Mouse (Mus musculus): ENCODE results near the gene Trappc1. TPM values are rescaled to one million over a fixed set of nuclear protein-coding genes. Genes with fewer than 3 reads are reported as not detected.

Gene Trappc1
- polyA plus RNA-seq, 1 experiment = 96.0 TPM

DNA sequence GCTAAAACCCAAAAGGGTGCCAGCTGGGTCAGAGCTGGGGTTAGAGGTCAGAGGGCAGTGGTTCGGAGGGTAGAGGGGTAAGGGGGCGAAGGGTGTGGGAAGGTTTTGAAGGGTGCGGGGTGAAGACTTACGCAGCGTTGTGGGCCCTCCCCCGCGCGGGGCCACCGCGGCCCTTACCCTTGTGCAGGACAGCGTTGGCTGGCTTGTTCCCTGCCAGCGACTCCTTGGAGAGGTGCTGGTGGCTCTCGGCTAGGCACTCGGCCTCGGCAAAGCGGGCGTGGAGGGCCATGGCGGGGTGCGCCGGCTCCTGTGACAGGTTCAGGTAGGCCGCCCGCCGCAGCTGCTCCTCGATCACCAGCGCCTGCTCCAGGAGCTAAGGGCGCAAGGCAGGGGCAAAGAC is 22.7 kb downstream of the Trappc1 start:
- no peaks in the 10 kb centered on the region for H3K4me1 ChIP-seq (ENCODE audit: control insufficient read depth, insufficient read depth, low read length)
- peak overlapping the region; percentile 41 for H3K9ac ChIP-seq (ENCODE audit: low read depth, poor library complexity, severe bottlenecking)
- peak overlapping the region; percentile 43 for H3K4me3 ChIP-seq (ENCODE audit: low read depth, low read length)
- H3K36me3 ChIP-seq (ENCODE audit: control insufficient read depth, insufficient read depth, low read length, poor library complexity, severe bottlenecking) = no peaks in the 10 kb centered on the region
- H3K9me3 ChIP-seq (replicated peaks; ENCODE audit: control insufficient read depth, insufficient read depth, low read length, poor library complexity, severe bottlenecking) = no peaks in the 10 kb centered on the region
- no peak for TF ChIP-seq POLR2A (IDR thresholded peaks at IDR 0.05; ENCODE audit: insufficient read depth, low read length)
- TF ChIP-seq EP300 (IDR thresholded peaks at IDR 0.05; ENCODE audit: insufficient read depth, low read depth, low read length) = no peak
- no peak for TF ChIP-seq CTCF (IDR thresholded peaks at IDR 0.05; ENCODE audit: low read depth, low read length)
- H3K27ac ChIP-seq (ENCODE audit: insufficient read depth, low read length) = no peak overlapping the region
- no peaks in the 10 kb centered on the region for H3K27me3 ChIP-seq (ENCODE audit: control insufficient read depth, insufficient read depth, low read length, poor library complexity, severe bottlenecking)

DNA sequence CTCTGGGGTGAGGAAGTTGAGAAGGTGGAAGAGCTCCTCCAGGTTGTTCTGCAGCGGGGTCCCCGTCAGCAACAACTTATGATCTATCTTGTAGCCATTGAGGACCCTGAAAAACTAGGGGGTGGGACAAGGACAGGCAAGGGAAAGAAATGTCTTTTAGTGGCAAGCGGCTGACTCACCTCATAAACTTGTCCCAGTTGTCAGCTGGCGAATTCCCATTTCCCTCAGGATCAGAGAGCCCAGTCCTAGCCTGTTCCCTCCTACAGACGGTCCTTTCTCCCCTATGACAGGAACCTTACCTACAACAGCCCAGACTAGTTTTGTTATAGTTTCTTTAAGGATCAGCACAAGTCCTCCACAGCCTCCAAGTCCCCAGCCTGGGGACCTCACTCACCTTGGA is 32.8 kb downstream of the Trappc1 start:
- no peak overlapping the region for H3K27ac ChIP-seq (ENCODE audit: insufficient read depth, low read length)
- H3K27me3 ChIP-seq (ENCODE audit: control insufficient read depth, insufficient read depth, low read length, poor library complexity, severe bottlenecking) = no peaks in the 10 kb centered on the region
- no peak overlapping the region for H3K4me3 ChIP-seq (ENCODE audit: low read depth, low read length)
- no peaks in the 10 kb centered on the region for H3K36me3 ChIP-seq (ENCODE audit: control insufficient read depth, insufficient read depth, low read length, poor library complexity, severe bottlenecking)
- H3K9ac ChIP-seq (ENCODE audit: low read depth, poor library complexity, severe bottlenecking) = no peak overlapping the region
- H3K9me3 ChIP-seq (replicated peaks; ENCODE audit: control insufficient read depth, insufficient read depth, low read length, poor library complexity, severe bottlenecking) = no peaks in the 10 kb centered on the region
- H3K4me1 ChIP-seq (ENCODE audit: control insufficient read depth, insufficient read depth, low read length) = no peaks in the 10 kb centered on the region
- TF ChIP-seq POLR2A (IDR thresholded peaks at IDR 0.05; ENCODE audit: insufficient read depth, low read length) (no peak), EP300 (IDR thresholded peaks at IDR 0.05; ENCODE audit: insufficient read depth, low read depth, low read length) (no peak), CTCF (IDR thresholded peaks at IDR 0.05; ENCODE audit: low read depth, low read length) (no peak)

DNA sequence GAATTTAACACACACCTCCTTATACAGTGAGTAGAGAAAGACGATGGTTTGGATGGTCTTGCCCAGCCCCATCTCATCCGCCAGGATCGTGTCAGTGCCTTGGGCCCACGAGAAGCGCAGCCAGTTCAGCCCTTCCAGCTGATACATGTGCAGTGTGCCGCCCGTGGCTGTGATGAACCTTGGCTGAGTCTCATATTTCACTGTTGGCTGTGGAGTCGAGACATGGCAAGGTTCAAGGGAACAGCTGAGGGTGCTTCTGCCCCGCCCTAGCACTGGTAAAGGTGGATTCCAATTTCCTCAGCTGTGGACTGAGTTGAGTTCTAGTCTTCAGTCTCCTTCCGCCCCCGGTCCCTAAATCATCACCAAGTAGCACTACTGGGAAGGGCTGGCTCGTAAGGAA is 33.9 kb downstream of the Trappc1 start:
- no peaks in the 10 kb centered on the region for H3K36me3 ChIP-seq (ENCODE audit: control insufficient read depth, insufficient read depth, low read length, poor library complexity, severe bottlenecking)
- no peaks in the 10 kb centered on the region for H3K27me3 ChIP-seq (ENCODE audit: control insufficient read depth, insufficient read depth, low read length, poor library complexity, severe bottlenecking)

DNA sequence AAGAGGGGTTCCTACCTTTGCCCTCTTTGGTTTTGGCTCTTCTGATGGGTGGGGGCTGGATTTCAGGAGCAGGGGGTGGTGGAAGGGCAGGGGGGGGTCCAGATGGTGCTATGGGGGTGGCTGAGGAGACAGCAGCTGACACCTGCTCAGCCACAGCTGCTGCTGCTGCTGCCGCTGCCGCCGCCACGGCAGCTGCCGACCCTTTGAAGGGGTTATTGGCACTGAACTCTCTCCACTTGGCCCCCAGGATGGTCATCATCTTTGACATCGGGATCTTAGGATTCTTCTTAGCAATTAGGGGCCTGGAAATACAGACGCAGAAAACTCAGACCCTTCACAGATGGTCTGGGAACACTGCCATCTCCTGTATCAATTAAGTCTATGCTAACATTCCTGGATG is 38.2 kb downstream of the Trappc1 start:
- H3K9me3 ChIP-seq (replicated peaks; ENCODE audit: control insufficient read depth, insufficient read depth, low read length, poor library complexity, severe bottlenecking) = no peaks in the 10 kb centered on the region
- no peak overlapping the region for H3K27ac ChIP-seq (ENCODE audit: insufficient read depth, low read length)
- H3K4me3 ChIP-seq (ENCODE audit: low read depth, low read length) = no peak overlapping the region
- TF ChIP-seq EP300 (IDR thresholded peaks at IDR 0.05; ENCODE audit: insufficient read depth, low read depth, low read length) = no peak
- TF ChIP-seq CTCF (IDR thresholded peaks at IDR 0.05; ENCODE audit: low read depth, low read length) = no peak
- no peak for TF ChIP-seq POLR2A (IDR thresholded peaks at IDR 0.05; ENCODE audit: insufficient read depth, low read length)
- peaks cover 4% of the 10 kb centered on the region for H3K4me1 ChIP-seq (ENCODE audit: control insufficient read depth, insufficient read depth, low read length)
- no peaks in the 10 kb centered on the region for H3K27me3 ChIP-seq (ENCODE audit: control insufficient read depth, insufficient read depth, low read length, poor library complexity, severe bottlenecking)
- no peaks in the 10 kb centered on the region for H3K36me3 ChIP-seq (ENCODE audit: control insufficient read depth, insufficient read depth, low read length, poor library complexity, severe bottlenecking)
- H3K9ac ChIP-seq (ENCODE audit: low read depth, poor library complexity, severe bottlenecking) = no peak overlapping the region

More for the DNA sequence above, 33.9 kb downstream of the Trappc1 start:
- Histone ChIP-seq H3K4me1 (ENCODE audit: control insufficient read depth, insufficient read depth, low read length) (no peaks in the 10 kb centered on the region), H3K9me3 (replicated peaks; ENCODE audit: control insufficient read depth, insufficient read depth, low read length, poor library complexity, severe bottlenecking) (no peaks in the 10 kb centered on the region), H3K4me3 (ENCODE audit: low read depth, low read length) (no peak overlapping the region), H3K9ac (ENCODE audit: low read depth, poor library complexity, severe bottlenecking) (no peak overlapping the region), H3K27ac (ENCODE audit: insufficient read depth, low read length) (no peak overlapping the region)
- TF ChIP-seq CTCF (IDR thresholded peaks at IDR 0.05; ENCODE audit: low read depth, low read length) (no peak), POLR2A (IDR thresholded peaks at IDR 0.05; ENCODE audit: insufficient read depth, low read length) (no peak), EP300 (IDR thresholded peaks at IDR 0.05; ENCODE audit: insufficient read depth, low read depth, low read length) (no peak)

DNA sequence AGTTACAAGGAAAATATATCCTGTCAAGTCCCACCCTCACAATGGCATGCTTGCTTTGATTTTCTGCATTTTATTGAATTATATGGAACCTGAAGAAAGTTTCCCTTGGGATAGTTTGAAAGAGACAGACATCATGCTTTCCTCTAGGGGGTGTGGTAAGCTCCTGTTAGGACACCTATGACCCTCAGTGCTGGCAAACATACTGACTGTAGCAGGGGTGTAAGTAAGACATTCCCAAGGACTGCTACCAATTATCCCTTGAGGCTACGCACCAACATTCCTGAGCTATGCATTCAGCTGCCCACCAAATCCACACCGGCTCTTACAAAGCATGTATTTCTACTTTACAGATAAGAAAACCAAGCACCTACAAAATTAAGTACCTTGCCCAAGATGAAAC is 38.7 kb downstream of the Trappc1 start:
- no peak overlapping the region for H3K9ac ChIP-seq (ENCODE audit: low read depth, poor library complexity, severe bottlenecking)
- H3K27me3 ChIP-seq (ENCODE audit: control insufficient read depth, insufficient read depth, low read length, poor library complexity, severe bottlenecking) = peaks cover 2% of the 10 kb centered on the region; the same call in 1 of the 2 replicates
- H3K36me3 ChIP-seq (ENCODE audit: control insufficient read depth, insufficient read depth, low read length, poor library complexity, severe bottlenecking) = no peaks in the 10 kb centered on the region
- H3K9me3 ChIP-seq (replicated peaks; ENCODE audit: control insufficient read depth, insufficient read depth, low read length, poor library complexity, severe bottlenecking) = no peaks in the 10 kb centered on the region
- TF ChIP-seq POLR2A (IDR thresholded peaks at IDR 0.05; ENCODE audit: insufficient read depth, low read length) (no peak), CTCF (IDR thresholded peaks at IDR 0.05; ENCODE audit: low read depth, low read length) (no peak)
- H3K4me1 ChIP-seq (ENCODE audit: control insufficient read depth, insufficient read depth, low read length) = peaks cover 4% of the 10 kb centered on the region
- no peak overlapping the region for H3K4me3 ChIP-seq (ENCODE audit: low read depth, low read length)
- H3K27ac ChIP-seq (ENCODE audit: insufficient read depth, low read length) = no peak overlapping the region

DNA sequence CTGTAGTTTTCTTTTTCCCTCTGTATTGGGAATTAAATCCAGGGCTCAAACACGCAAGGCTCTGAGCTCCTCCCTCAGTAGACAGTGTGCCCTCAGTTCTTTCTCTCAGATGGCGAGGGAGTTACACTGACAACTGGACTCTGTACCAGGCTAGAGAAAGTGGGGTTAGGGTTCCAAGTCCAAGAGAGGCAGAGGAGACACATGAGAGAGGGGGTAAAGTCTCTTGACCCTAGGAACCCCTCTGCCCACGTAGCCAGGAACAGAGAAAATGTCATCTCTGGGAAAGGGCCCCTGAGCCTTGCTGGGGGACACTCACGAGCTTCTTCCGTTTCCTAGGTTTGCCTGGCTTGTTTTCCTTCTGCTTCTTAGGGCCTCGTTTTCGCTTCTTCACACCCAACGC is 40.6 kb downstream of the Trappc1 start:
- Histone ChIP-seq H3K27me3 (ENCODE audit: control insufficient read depth, insufficient read depth, low read length, poor library complexity, severe bottlenecking) (peaks cover 14% of the 10 kb centered on the region), H3K36me3 (ENCODE audit: control insufficient read depth, insufficient read depth, low read length, poor library complexity, severe bottlenecking) (no peaks in the 10 kb centered on the region), H3K9ac (ENCODE audit: low read depth, poor library complexity, severe bottlenecking) (no peak overlapping the region), H3K27ac (ENCODE audit: insufficient read depth, low read length) (no peak overlapping the region), H3K4me3 (ENCODE audit: low read depth, low read length) (no peak overlapping the region), H3K9me3 (replicated peaks; ENCODE audit: control insufficient read depth, insufficient read depth, low read length, poor library complexity, severe bottlenecking) (no peaks in the 10 kb centered on the region), H3K4me1 (ENCODE audit: control insufficient read depth, insufficient read depth, low read length) (peaks cover 4% of the 10 kb centered on the region)
- TF ChIP-seq EP300 (IDR thresholded peaks at IDR 0.05; ENCODE audit: insufficient read depth, low read depth, low read length) = no peak
- no peak for TF ChIP-seq POLR2A (IDR thresholded peaks at IDR 0.05; ENCODE audit: insufficient read depth, low read length)
- no peak for TF ChIP-seq CTCF (IDR thresholded peaks at IDR 0.05; ENCODE audit: low read depth, low read length)
